Mouse (Mus musculus) ES-E14 (cell line): ENCODE results near the gene Tmprss9. TPM values are rescaled to one million over a fixed set of nuclear protein-coding genes. Genes with fewer than 3 reads are reported as not detected.

Experiments
- DNase-seq: peaks from one replicate; pipeline ENCODE4 v3.0.0-alpha.2; 2013; ENCODE audit warnings: low read depth, low spot score
- H3K27ac ChIP-seq: 2 replicates; pipeline ENCODE4 v1.5.1; 2012; ENCODE audit warnings: low read depth, mild to moderate bottlenecking, low read length, moderate library complexity, mixed read lengths; ENCODE audit not compliant: poor library complexity, insufficient read depth, severe bottlenecking
- H3K36me3 ChIP-seq: 2 replicates; pipeline ENCODE4 v1.6.1; 2012; ENCODE audit warnings: mild to moderate bottlenecking, low read length, moderate library complexity, mixed read lengths; ENCODE audit not compliant: control insufficient read depth, poor library complexity, insufficient read depth, severe bottlenecking
- H3K4me1 ChIP-seq, 2 experiments: fragments of 150-350 bp in 1 of 2; sonication (generic) in 1 of 2; 2 replicates each; pipeline ENCODE4 v1.6.1; 2012; ENCODE audit warnings: low read length in 2 of 2, mild to moderate bottlenecking in 1 of 2, mixed read lengths in 1 of 2; ENCODE audit not compliant: control insufficient read depth in 2 of 2, insufficient read depth in 2 of 2, poor library complexity in 1 of 2
- H3K4me3 ChIP-seq, 2 experiments: fragments of 150-350 bp in 1 of 2; sonication (generic) in 1 of 2; 2 replicates each; pipeline ENCODE4 v1.5.1; 2012; ENCODE audit warnings: low read length in 2 of 2, low read depth in 1 of 2, mild to moderate bottlenecking in 1 of 2, mixed read lengths in 1 of 2; ENCODE audit not compliant: insufficient read depth in 1 of 2, poor library complexity in 1 of 2, severe bottlenecking in 1 of 2
- H3K9ac ChIP-seq: 2 replicates; pipeline ENCODE4 v1.6.1; 2012; ENCODE audit warnings: low read depth, mild to moderate bottlenecking, low read length, mixed read lengths; ENCODE audit not compliant: poor library complexity, insufficient read depth, severe bottlenecking
- H3K9me3 ChIP-seq: fragments of 150-350 bp; sonication (generic); 2 replicates; pipeline ENCODE4 v1.6.1; 2012; ENCODE audit warnings: low read depth, mild to moderate bottlenecking, low read length; ENCODE audit not compliant: control insufficient read depth, insufficient read depth
- CHD2 ChIP-seq: IDR thresholded peaks from 2 replicates; pipeline ENCODE4 v1.6.1; 2014; ENCODE audit warnings: mild to moderate bottlenecking, low read depth, low read length, inconsistent platforms
- HCFC1 ChIP-seq: IDR thresholded peaks from 2 replicates; pipeline ENCODE4 v1.6.1; 2012; ENCODE audit warnings: low read length, inconsistent platforms, borderline replicate concordance; ENCODE audit not compliant: insufficient read depth
- MAFK ChIP-seq: IDR thresholded peaks from 2 replicates; pipeline ENCODE4 v1.6.1; 2014; ENCODE audit warnings: mild to moderate bottlenecking, low read depth, low read length, inconsistent platforms; ENCODE audit not compliant: insufficient read depth
- ZC3H11A ChIP-seq: IDR thresholded peaks from 2 replicates; pipeline ENCODE4 v1.6.1; 2012; ENCODE audit warnings: low read depth, mild to moderate bottlenecking, inconsistent platforms, low read length, borderline replicate concordance
- ZNF384 ChIP-seq: IDR thresholded peaks from 2 replicates; pipeline ENCODE4 v1.6.1; 2012; ENCODE audit warnings: low read depth, low read length, inconsistent platforms
- in situ Hi-C, 2 experiments: fragments of 600-800 bp; cut with MboI; formaldehyde crosslinking; loops; one replicate each; pipeline ENCODE4 v1.15.1; 2025; ENCODE audit warnings: low sequenced_read_pairs in 2 of 2, inconsistent platforms in 1 of 2; ENCODE audit not compliant: unreplicated experiment in 2 of 2
- total RNA-seq: library from RNA; depleted of rRNA; stranded (reverse); fragments of 300-350 nt; gene quantifications from 2 replicates; pipeline ENCODE4 v1.2.3, GENCODE M21; 2012

Gene Tmprss9
- total RNA-seq, 1 experiment, result not detected

- TF ChIP-seq ZNF384, result no peak
- TF ChIP-seq CHD2, result no peak
- no peak for TF ChIP-seq HCFC1
- TF ChIP-seq MAFK, result no peak
- TF ChIP-seq ZC3H11A, result no peak
- peaks cover 0 to 14% of the 10 kb centered on the region in 2 experiments; a peak in 1 of 4 replicates for H3K4me1 ChIP-seq
These were observed 34.7 kb upstream of the Tmprss9 start for GRCm38 (mm10) chr10:80836949-80837379.

GRCm38 (mm10) chr10:80837827-80838226 lies 33.8 kb upstream of the Tmprss9 start:
- H3K9me3 ChIP-seq, result no peaks in the 10 kb centered on the region
- H3K9ac ChIP-seq, result no peak overlapping the region
- no peak for DNase-seq
- H3K36me3 ChIP-seq, result no peaks in the 10 kb centered on the region
- peaks cover 0 to 14% of the 10 kb centered on the region in 2 experiments; a peak in 1 of 4 replicates for H3K4me1 ChIP-seq
- no peak overlapping the region for H3K4me3 ChIP-seq
- in situ Hi-C loops, result no loop called here
- no peak for TF ChIP-seq ZNF384
- TF ChIP-seq MAFK, result no peak
- TF ChIP-seq HCFC1, result no peak
- no peak for TF ChIP-seq CHD2
- TF ChIP-seq ZC3H11A, result no peak
- no peak overlapping the region for H3K27ac ChIP-seq

More at GRCm38 (mm10) chr10:80836949-80837379, 34.7 kb upstream of the Tmprss9 start:
- DNase-seq, result no peak
- H3K9ac ChIP-seq, result no peak overlapping the region
- in situ Hi-C loops, result no loop called here
- no peaks in the 10 kb centered on the region for H3K36me3 ChIP-seq
- H3K27ac ChIP-seq, result no peak overlapping the region
- no peak overlapping the region for H3K4me3 ChIP-seq
- no peaks in the 10 kb centered on the region for H3K9me3 ChIP-seq

GRCm38 (mm10) chr10:80838346-80838912 lies 33.2 kb upstream of the Tmprss9 start:
- no peak for DNase-seq
- H3K9me3 ChIP-seq, result no peaks in the 10 kb centered on the region
- H3K9ac ChIP-seq, result no peak overlapping the region
- H3K27ac ChIP-seq, result no peak overlapping the region
- in situ Hi-C loops, result no loop called here
- TF ChIP-seq MAFK (no peak), ZC3H11A (no peak), CHD2 (no peak)
- H3K4me3 ChIP-seq, result no peak overlapping the region
- H3K36me3 ChIP-seq, result no peaks in the 10 kb centered on the region
- peaks cover 0 to 14% of the 10 kb centered on the region in 2 experiments; a peak in 1 of 4 replicates for H3K4me1 ChIP-seq

- no peak for DNase-seq
- in situ Hi-C loops, result no loop called here
- H3K9ac ChIP-seq, result no peak overlapping the region
- peaks cover 0 to 10% of the 10 kb centered on the region in 2 experiments; a peak in 1 of 4 replicates for H3K4me1 ChIP-seq
- H3K4me3 ChIP-seq, result no peak overlapping the region
- TF ChIP-seq ZC3H11A (no peak), HCFC1 (no peak), CHD2 (no peak), ZNF384 (no peak), MAFK (no peak)
- no peaks in the 10 kb centered on the region for H3K36me3 ChIP-seq
- no peaks in the 10 kb centered on the region for H3K9me3 ChIP-seq
- no peak overlapping the region for H3K27ac ChIP-seq
These were observed 31.8 kb upstream of the Tmprss9 start for GRCm38 (mm10) chr10:80839848-80840247.
